Mouse (Mus musculus) erythroblast, embryonic 14.5 days (primary cell): Measurements from ENCODE around the gene Kmt5b.

ENCODE experiments used
- GATA1 ChIP-seq: IDR thresholded peaks from 2 replicates; pipeline ENCODE4 v1.6.1; 2012; ENCODE audit warnings: low read length, inconsistent platforms, mixed read lengths
- TAL1 ChIP-seq: IDR thresholded peaks from 3 replicates; pipeline ENCODE4 v1.6.1; 2012; ENCODE audit warnings: low read length, inconsistent platforms, mixed read lengths

DNA sequence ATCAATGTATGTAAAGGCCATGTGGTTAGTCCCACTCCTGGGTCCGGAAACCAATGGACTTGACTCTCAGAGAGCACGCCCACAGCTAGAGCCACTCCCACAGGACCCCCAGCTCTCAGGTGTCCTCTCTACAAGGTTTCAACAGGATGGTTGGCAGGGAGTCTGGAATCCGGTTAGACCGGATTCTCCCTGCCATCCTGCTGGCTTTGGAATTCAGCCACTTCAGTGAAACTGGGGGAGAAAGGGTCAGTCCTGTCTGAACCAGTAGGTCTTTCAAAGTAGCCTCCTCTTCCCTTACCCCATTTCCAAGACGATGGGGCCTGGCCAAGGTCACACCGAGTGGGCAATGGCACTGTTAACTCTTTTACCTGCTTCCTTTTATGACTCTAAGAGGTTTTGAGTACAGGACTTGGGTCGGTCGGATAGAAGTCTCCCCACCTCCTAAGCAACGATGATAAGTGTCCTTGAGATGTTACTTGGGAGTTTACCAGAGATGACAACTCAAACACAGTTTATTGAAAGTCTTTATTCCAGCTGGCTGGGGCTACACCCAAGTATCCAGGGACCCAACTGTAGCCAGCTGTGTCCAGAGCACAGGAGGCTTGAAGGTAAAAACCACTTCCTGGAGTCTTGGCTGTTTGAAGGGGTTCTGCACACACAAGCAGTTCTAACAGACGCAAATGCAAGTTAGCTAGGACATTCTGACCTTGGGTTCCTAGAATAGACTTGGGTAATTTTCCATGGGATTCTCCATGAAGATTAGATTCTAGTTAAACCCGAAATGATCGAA, 75.3 kb downstream of the Kmt5b start:
- TF ChIP-seq GATA1 (no peak), TAL1 (no peak)
